Mouse (Mus musculus) kidney, embryonic 14.5 days (tissue): ENCODE results near the gene Map3k20. TPM values are rescaled to one million over a fixed set of nuclear protein-coding genes. Genes with fewer than 3 reads are reported as not detected.

Experiments
- ATAC-seq: fragments of 200-750 bp; cut with Nextera tagmentation; 2 replicates; pipeline ENCODE4 v1.8.0; 2017; ENCODE audit warnings: moderate number of reproducible peaks, mild to moderate bottlenecking, moderate TSS enrichment, moderate library complexity; ENCODE audit not compliant: low FRiP score, low TSS enrichment
- H3K27ac ChIP-seq: fragments of 300-500 bp; sonication (generic); 2 replicates; pipeline ENCODE4 v1.5.1; 2014; ENCODE audit warnings: low read depth, mild to moderate bottlenecking, low read length, moderate library complexity, mixed read lengths
- H3K27me3 ChIP-seq: fragments of 300-500 bp; sonication (generic); 2 replicates; pipeline ENCODE4 v1.6.1; 2014; ENCODE audit warnings: mild to moderate bottlenecking, low read length; ENCODE audit not compliant: control insufficient read depth, insufficient read depth
- H3K36me3 ChIP-seq: fragments of 300-500 bp; sonication (generic); 2 replicates; pipeline ENCODE4 v1.6.1; 2014; ENCODE audit warnings: low read length, mixed read lengths; ENCODE audit not compliant: control insufficient read depth, insufficient read depth
- H3K4me1 ChIP-seq: fragments of 300-500 bp; sonication (generic); 2 replicates; pipeline ENCODE4 v1.6.1; 2014; ENCODE audit warnings: low read length, mixed read lengths; ENCODE audit not compliant: control insufficient read depth, insufficient read depth
- H3K4me2 ChIP-seq: fragments of 300-500 bp; sonication (generic); replicated peaks from 2 replicates; pipeline ENCODE4 v1.6.1; 2014; ENCODE audit warnings: low read depth, mild to moderate bottlenecking, low read length
- H3K4me3 ChIP-seq: fragments of 300-500 bp; sonication (generic); 2 replicates; pipeline ENCODE4 v1.5.1; 2014; ENCODE audit warnings: mild to moderate bottlenecking, low read length
- H3K9ac ChIP-seq: fragments of 300-500 bp; sonication (generic); 2 replicates; pipeline ENCODE4 v1.6.1; 2014; ENCODE audit warnings: low read depth, mild to moderate bottlenecking, low read length, moderate library complexity
- H3K9me3 ChIP-seq: fragments of 300-500 bp; sonication (generic); 2 replicates; pipeline ENCODE4 v1.6.1; 2016; ENCODE audit warnings: low read length; ENCODE audit not compliant: control insufficient read depth
- WGBS: fragments of 180-500 bp; shearing (Covaris S2); extraction: QIAGEN DNeasy Blood & Tissue Kit; methylation state at CpG from one replicate; pipeline ENCODE4 v1.1.7; 2014; 5-methylcytosine and 5-hydroxymethylcytosine counted together
- polyA plus RNA-seq: library from polyadenylated mRNA; unstranded; fragments of >200 nt; fragmentation: Nextera tagmentation; extraction: Ambion mirVana; gene quantifications from 2 replicates; pipeline ENCODE4 v1.2.1, GENCODE M21; 2014

Gene Map3k20
- polyA plus RNA-seq, 1 experiment from 2014 or later: 15.7 TPM

DNA sequence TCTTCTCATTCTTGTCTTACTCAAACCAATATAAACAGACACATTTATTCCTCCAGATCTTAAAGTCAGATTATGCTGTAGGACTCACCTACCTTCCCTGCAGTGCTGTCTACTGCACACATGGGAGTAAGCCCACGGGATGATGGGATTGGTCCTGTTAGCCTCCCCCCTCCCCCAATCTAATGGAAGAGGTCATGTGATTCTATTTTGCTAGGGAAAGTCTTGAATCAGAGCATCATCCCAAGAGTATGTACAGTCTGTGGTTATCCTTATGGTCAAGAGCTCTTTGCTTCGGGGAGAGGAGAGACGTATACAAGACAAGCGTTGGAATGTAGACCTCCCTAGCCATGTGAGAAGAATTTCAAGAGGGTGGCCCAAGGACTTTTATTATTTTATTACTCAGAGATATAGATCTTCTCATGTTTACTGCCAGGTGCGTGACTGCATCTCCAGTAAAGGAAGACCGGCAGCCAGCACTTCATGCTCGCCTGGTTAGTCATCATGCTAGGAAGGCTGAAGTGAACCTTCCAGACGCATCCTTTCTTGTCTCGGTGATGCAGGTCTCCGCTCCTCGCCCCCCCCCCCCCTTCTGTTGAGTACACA, 3.6 kb downstream of the Map3k20 start:
- no peaks in the 10 kb centered on the region for H3K9me3 ChIP-seq
- no peak overlapping the region for H3K9ac ChIP-seq
- H3K4me1 ChIP-seq: no peaks in the 10 kb centered on the region
- H3K36me3 ChIP-seq: no peaks in the 10 kb centered on the region
- no peak overlapping the region for H3K4me2 ChIP-seq
- ATAC-seq: no peak
- WGBS: 83% methylated on average over 11 of the region's 11 CpGs
- no peak overlapping the region for H3K4me3 ChIP-seq
- no peaks in the 10 kb centered on the region for H3K27me3 ChIP-seq
- no peak overlapping the region for H3K27ac ChIP-seq

DNA sequence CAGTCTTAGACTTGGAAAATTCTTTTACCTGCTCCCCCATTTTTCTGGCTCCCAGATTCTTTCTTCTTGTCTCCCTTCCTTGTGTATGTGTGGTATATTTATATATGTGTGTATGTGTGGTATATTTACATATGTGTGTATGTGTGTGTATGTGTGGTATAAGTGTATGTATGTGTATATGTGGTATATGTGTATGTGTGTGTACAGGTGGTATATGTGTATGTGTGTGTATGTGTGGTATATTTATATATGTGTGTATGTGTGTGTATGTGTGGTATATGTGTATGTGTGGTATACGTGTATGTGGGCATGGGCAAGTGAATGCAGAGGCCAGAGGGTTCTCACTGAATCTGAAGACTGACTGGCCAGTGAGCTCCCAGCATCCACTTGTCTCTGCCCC, 5.7 kb downstream of the Map3k20 start:
- no peak for ATAC-seq
- WGBS: 88% methylated on average over 1 of the region's 1 CpGs
- Histone ChIP-seq H3K36me3 (no peaks in the 10 kb centered on the region), H3K27me3 (no peaks in the 10 kb centered on the region), H3K27ac (no peak overlapping the region), H3K4me2 (no peak overlapping the region), H3K9me3 (no peaks in the 10 kb centered on the region; the same call in 1 of the 2 replicates), H3K4me1 (no peaks in the 10 kb centered on the region), H3K4me3 (no peak overlapping the region), H3K9ac (no peak overlapping the region)

DNA sequence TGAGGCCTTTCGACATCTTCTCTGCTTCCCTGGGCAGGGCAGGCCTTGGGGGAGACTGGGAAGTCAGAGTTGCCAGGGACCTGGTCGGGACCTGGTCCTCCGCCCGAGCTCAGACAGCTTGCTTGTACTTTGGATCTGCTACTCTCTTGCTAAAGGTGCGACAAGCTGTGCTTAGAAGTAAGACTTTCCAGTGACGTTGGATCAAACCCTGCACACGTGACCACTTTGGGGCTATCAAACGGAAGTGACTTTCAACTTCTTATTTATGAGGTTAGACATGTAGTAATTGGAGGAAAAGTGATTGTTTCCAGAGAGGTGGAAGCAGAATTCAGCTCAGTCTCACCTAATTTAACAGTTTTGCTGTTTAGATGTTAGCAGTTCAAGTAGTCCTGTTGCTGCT, 7.1 kb downstream of the Map3k20 start:
- Histone ChIP-seq H3K36me3 (no peaks in the 10 kb centered on the region), H3K4me1 (0 out of 2 replicates have a peak, but pooled peaks cover under 1% of the 10 kb centered on the region), H3K9me3 (no peaks in the 10 kb centered on the region; the same call in 1 of the 2 replicates), H3K27me3 (no peaks in the 10 kb centered on the region), H3K27ac (no peak overlapping the region), H3K9ac (no peak overlapping the region), H3K4me3 (no peak overlapping the region), H3K4me2 (no peak overlapping the region)
- 81% methylated on average over 8 of the region's 8 CpGs for WGBS
- ATAC-seq: no peak

DNA sequence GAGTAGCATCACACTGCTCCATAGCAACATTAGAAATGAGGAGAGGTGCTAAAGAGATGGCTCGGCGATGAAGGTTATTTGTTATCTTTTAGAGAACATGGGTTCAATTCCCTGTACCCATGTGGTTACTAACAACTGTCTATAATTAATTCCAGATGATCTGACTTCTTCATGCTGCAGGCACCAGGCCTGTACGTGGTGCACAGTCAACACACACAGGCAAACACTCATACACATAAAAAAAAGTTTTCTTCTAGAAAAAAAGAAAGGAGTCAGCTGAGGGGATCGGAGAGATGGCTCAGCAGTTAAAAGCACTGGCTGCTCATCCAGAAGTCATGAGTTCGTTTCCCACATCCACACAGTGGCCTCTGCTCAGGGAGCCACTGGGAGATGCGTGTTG, 9.6 kb downstream of the Map3k20 start:
- Histone ChIP-seq H3K36me3 (no peaks in the 10 kb centered on the region; the same call in 1 of the 2 replicates), H3K4me1 (0 out of 2 replicates have a peak, but pooled peaks cover 4% of the 10 kb centered on the region), H3K4me3 (no peak overlapping the region), H3K9me3 (no peaks in the 10 kb centered on the region; the same call in 1 of the 2 replicates), H3K27ac (no peak overlapping the region), H3K27me3 (no peaks in the 10 kb centered on the region), H3K9ac (no peak overlapping the region), H3K4me2 (no peak overlapping the region)
- no peak for ATAC-seq
- WGBS: 91% methylated on average over 6 of the region's 6 CpGs

DNA sequence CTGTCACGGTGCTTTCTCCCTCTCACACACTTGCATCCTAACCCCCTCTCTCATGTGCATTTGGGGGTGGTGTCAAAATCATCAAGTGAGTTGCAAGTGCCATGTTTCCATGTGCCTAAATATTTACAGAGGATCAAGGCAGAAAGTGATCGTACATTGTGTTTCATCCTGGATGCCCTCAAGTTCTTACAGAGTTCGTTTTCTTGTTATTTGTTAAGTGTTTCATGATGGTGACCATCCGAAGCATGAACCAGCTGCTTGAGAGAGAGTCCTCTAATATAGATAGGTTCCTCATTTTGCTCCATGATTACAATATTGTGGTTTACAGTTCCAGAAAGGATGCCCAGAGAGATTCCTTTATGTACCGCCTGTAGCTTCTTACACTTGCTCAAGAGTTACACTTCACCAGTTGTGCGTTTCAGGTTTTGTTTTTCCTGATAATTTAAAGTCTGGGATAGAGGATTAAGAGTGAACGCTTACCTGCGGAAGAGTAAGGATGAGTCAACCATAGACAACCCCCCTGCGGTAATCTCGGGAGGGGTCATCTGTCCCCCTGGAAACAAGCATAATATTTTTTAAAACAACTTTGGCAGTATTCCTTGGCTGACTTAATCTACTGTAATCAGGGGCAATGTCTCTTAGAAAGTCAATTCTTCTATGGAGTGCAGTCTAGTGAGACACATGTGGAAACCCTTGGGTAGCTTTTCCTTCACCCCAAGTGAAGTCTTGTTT, 11.7 kb downstream of the Map3k20 start:
- no peak overlapping the region for H3K27ac ChIP-seq
- no peak overlapping the region for H3K4me2 ChIP-seq
- H3K9ac ChIP-seq: no peak overlapping the region
- WGBS: 75% methylated on average over 10 of the region's 10 CpGs
- ATAC-seq: no peak
- 0 out of 2 replicates have a peak, but pooled peaks cover 4% of the 10 kb centered on the region for H3K4me1 ChIP-seq
- H3K27me3 ChIP-seq: no peaks in the 10 kb centered on the region
- H3K36me3 ChIP-seq: no peaks in the 10 kb centered on the region; the same call in 1 of the 2 replicates
- H3K9me3 ChIP-seq: no peaks in the 10 kb centered on the region; the same call in 1 of the 2 replicates
- no peak overlapping the region for H3K4me3 ChIP-seq

DNA sequence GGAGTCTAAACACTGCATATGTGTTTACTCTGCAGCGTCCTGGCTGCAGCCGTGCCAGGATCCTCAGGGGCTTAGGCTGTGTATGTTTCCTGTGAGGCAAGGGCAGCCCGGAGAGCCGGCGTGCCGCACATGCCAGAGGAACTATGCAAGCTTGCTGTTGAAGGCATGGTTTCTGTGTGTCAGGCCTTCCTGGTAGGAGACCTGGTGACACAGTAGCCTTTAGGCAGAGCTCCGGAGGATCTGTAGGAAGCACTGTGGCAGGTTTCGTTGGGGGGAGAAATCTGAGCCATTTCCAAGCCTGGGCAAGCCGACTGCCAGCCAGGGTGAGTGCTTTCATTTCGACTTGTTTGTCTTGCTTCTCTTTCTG, 12.3 kb downstream of the Map3k20 start:
- WGBS: 58% methylated on average over 10 of the region's 10 CpGs
- Histone ChIP-seq H3K4me2 (no peak overlapping the region), H3K4me3 (no peak overlapping the region), H3K27me3 (no peaks in the 10 kb centered on the region), H3K4me1 (0 out of 2 replicates have a peak, but pooled peaks cover 4% of the 10 kb centered on the region), H3K27ac (no peak overlapping the region), H3K36me3 (no peaks in the 10 kb centered on the region; the same call in 1 of the 2 replicates), H3K9me3 (no peaks in the 10 kb centered on the region; the same call in 1 of the 2 replicates), H3K9ac (no peak overlapping the region)
- ATAC-seq: no peak

DNA sequence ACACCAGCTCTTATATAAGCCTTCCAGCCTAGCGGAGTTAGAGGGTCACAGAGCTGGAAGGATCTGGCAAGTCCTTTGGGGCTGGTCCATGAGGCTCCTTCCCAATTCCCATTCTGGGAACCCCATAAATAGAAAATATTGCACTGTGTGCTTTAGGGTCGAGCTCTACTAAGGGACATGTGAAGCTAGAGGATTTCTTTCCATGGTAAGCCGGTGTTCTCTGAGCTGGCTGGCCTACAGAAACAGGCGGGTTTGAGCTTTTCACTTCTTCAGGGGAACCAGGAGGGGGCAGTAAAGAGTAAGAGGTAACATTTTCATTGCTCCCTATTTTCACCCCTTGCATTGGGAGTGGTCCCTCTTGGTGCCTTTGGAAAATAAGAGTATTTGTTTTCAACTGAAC, 13.0 kb downstream of the Map3k20 start:
- no peak overlapping the region for H3K4me3 ChIP-seq
- no peaks in the 10 kb centered on the region; the same call in 1 of the 2 replicates for H3K36me3 ChIP-seq
- ATAC-seq: no peak
- 62% methylated on average over 4 of the region's 4 CpGs for WGBS
- no peak overlapping the region for H3K9ac ChIP-seq
- H3K4me2 ChIP-seq: no peak overlapping the region
- 0 out of 2 replicates have a peak, but pooled peaks cover 4% of the 10 kb centered on the region for H3K4me1 ChIP-seq
- no peaks in the 10 kb centered on the region for H3K27me3 ChIP-seq
- H3K27ac ChIP-seq: no peak overlapping the region
- no peaks in the 10 kb centered on the region; the same call in 1 of the 2 replicates for H3K9me3 ChIP-seq

DNA sequence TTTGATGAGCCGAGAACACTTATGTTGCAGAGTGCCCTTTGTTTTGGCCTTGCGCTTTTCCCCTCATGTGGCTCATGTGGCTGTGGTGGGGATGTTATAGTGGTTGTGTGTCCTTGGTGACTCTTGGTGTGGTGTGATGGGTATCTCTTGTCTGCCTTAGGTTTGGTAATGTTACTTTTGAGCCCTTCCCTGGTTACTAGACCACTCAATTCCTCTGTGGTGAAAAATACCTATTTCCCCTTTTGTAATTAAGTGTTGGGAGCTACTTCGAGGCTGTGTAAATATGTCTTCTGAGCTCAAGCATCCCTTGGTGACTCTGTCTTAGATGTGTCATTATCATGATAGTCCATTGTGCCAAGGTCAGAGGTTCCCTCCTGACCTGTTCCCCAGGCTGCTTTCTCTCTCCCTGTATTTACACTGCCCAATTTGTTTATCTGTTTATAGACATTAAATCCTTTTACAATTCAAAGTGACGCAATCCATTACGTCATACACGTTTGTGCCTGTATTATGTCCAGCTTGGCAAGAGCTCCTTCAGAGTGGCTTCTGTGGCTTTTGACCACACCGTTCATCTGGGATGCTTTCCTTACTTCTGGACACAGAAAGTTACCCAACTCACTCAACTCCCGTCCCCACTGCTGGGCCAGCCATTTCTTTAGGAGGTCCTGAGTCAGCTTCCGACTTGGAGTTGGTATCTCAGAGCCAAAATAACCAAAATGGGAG, 15.9 kb downstream of the Map3k20 start:
- Histone ChIP-seq H3K9me3 (no peaks in the 10 kb centered on the region), H3K4me1 (0 out of 2 replicates have a peak, but pooled peaks cover 4% of the 10 kb centered on the region), H3K4me3 (no peak overlapping the region), H3K27me3 (no peaks in the 10 kb centered on the region), H3K36me3 (no peaks in the 10 kb centered on the region; the same call in 1 of the 2 replicates), H3K9ac (no peak overlapping the region), H3K27ac (no peak overlapping the region), H3K4me2 (no peak overlapping the region)
- 89% methylated on average over 9 of the region's 9 CpGs for WGBS
- no peak for ATAC-seq
